Mouse (Mus musculus): ENCODE results near the gene Cacng2.
"Not testable (repeated sequence)": the region's sequence is repeated elsewhere in the genome, so short reads cannot be mapped to it uniquely, and the experiment has no call there.

Cacng2 gene

DNA sequence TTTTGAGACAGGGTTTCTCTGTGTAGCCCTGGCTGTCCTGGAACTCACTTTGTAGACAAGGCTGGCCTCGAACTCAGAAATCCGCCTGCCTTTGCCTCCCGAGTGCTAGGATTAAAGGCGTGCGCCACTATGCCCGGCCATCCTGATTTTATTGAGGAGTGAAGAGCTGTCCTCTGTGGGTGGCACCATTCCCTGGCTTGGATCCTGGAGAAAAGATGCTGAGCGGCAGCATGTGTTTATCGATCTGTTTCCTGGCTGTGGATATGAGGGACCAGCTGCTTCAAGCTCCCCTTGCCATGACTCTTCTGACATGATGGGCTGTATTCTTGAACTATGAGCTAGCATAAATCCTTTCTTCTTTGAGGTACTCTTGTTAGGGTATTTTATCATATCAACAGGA, 111.6 kb downstream of the Cacng2 start:
- DNase-seq (ENCODE audit: low spot score) = not testable (repeated sequence)

DNA sequence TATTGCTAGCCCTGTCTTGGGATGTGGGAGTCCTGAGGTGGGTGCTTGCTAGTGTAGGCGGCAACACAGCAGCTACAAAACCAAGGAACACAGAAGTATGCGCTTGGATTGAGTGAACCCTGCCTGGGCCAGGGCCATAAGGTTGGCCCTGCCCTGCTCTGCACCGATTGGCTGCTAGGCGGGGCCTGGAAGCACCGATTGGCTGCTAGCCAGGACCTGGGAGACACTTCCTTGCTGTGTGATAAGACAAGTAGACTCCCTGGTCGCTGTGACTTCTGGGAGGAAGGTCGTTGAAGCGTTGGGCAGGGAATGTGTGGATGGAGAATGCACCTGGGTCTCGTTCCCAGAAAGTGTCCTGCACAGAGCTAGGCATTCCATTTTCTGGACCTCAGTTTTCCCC, 115.9 kb downstream of the Cacng2 start:
- DNase-seq (ENCODE audit: low spot score) = no peak

DNA sequence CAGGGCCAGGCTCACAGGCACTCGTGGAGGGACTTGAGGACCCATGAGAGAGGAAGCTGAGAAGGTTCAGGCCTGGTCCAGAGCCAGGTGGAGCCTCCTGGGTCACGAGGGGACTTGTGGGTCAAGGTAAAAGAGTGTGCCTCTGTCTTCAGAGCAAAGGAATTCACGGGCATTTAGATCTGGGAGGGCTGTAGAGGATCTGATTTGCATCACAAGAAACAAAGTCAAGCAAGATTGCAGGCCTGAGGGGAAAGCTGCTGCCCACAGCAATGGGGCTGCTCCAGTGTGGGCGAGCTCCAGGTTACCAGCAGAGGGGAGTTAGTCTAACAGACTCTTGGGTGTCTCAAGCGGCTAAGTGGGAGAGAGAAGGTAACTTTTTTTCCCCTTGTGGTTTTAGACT, 118.4 kb downstream of the Cacng2 start:
- no peak for DNase-seq (ENCODE audit: low spot score)

DNA sequence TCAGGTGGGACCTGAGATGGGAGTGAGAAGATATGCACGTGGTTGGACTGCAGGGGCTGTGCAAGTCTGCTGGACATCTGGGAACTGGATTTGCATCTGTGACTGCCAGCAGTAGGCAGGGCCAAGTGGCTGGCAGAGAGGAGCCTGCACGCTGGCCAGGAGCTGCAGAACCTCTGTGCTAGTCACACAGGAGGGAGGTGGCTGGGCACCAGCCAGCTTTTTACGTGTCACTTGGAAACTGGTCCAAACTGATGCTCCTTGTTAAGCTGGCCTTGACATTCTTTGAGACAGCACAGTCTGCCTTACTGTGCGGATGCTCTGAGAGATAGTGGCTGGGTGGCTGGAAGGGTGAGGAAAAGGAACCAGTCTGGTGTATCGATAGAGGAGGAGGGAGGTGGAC, 131.3 kb downstream of the Cacng2 start:
- DNase-seq (ENCODE audit: low spot score) = no peak

DNA sequence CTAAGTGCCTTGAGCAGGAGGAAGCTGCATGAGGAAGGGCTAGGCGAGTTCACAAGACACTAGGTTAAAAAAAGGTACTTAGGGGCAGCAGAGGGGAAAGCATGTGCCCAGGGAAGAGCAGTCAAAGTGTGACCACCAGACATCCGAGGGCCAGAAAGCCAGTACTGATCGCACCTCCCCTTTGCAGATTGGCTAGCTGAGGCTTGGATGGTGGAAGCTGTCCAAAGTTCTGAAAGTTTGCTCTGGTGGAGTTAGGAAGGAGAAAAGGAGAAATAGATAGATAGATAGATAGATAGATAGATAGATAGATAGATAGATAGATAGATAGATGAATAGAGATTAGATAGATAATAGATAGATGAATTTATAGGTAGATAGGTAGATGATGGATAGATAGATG, 136.4 kb downstream of the Cacng2 start:
- no peak for DNase-seq (ENCODE audit: low spot score)

DNA sequence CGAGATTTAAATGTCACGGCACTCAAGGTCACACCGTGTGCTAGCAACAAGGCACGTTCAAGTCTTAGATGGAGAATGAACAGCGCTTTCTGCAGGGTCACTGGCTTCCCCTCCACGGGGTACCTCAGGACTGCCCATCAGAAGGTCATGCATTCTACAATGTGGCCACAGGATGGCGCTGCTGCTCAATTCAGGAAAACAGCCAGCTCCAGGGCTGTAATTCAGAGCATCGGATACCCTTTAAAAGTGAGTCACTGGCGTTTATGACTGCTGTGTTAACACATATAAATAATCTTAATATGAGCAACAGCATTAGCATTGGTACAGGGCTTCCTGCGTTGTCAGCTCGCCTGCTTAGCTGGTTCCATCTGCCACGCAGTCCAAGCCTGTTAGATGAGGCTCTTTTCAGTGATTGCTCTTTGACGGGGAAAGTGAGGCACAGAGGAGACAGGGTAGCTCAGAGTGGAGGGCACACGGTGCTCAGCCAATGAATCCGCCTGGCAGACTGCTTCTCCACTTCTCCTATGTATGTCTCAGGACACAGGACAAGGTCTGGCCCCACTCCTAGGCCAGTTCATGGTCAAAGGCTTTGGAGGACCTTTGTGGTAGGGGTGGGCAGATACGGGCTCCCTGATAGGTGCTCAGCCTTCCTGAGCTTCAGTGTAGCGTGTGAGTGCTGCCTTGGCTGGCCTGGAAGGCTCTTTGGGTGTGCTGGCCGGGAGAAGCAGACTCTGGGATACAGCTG, 137.5 kb downstream of the Cacng2 start:
- no peak for DNase-seq (ENCODE audit: low spot score)

DNA sequence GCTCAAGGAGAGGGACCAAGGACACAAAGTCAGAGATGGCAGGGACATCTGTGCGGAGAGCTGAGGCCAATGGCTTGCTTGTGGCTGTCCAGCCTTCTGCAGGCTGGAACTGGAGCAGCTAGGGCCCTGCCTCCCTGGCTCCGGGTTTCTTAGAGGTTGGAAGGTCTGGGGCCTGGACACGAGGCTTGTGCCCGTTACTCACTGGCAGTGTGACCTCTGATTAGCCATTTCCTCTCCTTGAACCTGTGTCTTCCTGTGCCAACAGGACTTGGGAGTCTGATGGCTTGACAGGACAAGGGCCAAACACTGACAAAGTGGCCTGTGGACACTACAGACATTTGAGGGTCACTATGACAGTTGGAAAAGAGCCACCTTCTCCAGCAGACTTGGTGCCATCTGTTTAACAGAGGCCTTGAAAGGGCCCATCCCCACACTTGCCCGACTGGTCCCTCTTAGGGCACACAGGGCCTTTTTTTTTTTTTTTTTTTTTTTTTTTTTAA, 138.6 kb downstream of the Cacng2 start:
- no peak for DNase-seq (ENCODE audit: low spot score)

DNA sequence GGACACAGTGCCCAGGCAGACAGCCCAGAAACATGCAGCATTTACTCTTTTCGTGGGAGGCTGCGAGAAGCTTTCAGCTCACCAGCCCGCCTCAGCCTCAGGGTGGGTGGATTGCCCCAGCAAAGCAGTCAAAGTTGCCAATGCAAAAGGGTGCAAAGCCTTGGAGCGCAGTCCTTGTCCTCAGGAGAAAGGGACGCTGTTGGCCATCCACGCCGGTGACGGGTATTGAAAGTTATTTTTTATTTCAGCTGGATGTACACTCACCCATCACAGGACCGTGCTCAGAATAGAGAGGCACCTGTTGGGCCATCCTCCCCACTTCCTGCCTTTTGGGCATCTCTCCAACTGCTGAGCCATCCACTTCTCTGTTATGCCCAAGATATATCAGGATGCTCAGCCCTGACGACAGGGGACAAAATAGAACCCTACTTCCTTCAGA, 140.4 kb downstream of the Cacng2 start:
- DNase-seq (ENCODE audit: low spot score) = no peak

DNA sequence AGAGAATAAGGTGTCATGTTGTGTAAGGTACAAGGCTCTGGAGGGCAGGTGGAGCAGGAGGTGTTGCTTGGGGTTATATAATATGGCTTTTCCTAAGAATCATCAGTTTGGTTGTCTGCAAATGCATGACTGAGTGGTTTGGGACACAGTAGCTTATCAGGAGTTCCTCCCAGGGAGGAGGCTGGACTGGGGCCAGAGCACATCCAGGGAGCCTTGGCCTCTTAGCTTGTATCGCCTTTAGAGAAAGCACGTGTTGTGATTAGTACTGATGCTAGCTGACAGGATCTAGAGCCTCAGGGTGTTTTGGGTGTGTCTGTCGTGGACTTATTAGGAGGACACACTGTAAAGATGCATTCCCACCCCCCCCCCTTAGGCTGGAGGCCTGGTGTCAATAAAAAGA, 142.2 kb downstream of the Cacng2 start:
- no peak for DNase-seq (ENCODE audit: low spot score)

DNA sequence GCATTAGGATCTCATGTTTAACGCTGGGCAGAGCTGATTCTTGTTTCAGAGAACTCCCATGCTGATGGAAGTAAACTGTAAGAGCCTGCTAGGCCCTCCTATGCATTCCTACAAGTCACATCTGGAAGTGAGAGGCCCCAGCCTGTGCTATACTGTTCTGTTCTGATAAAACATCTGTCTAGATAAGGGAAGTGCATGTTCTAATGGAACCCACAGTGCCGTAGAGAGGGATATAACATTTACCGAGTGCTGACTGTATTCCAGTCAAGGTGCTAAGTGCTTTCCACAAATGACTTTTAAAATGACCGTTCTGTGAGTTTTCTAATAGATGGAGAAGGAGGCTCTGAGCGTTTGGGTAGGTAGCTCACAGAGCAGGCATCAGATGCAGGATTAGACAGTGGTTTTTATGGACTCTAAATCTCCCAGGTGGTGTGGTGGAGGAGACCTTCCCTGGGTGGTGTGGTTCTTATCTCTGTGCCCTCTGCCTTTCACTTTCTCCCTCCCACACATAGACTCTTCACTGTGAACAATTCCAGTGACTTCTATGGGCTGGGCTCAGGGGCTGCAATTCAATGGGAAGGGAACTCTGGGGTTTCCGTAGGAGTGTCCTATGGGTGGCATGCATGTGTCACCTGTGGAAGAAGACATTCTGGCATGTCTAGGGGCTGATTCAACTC, 145.5 kb downstream of the Cacng2 start:
- no peak for DNase-seq (ENCODE audit: low spot score)

DNA sequence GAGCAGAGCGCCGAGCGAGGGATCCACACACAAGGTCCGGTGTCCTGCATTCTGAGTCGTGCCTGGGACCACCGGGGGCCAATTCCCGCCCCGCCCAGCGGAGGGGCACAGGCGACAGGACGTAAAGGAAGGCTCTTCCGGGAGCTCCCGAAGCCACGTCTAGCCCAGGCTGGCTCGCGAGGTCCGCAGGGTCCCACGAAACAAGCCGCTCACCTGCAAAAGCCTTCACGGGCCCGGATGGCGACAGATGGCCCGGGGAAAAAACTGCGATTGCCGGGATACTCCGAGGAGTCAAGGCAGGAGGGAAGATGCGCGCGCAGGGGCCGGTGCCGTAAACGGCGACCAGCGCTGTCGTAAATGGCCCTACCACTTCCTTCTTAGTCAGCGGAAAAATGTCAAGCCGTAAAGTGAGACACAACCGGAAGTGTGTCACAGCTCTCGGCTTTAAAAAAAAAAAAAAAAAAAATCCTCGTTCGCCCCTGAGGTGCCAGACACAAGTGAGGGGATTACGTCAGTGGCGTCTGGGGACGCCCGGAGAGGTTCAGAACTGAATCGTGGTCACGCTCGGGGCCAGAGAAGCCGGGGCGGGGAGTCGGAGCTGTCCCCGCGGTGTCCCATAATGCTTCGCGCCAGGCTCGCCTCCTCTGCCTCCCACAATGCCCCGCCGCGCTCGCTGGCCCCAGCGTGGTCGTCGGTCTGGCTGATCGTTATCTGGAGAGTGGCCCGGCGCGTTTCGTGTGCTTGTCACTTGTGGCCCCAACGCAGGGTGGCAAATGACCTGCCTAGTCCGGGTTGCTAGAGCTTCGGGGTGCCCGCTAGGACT, 149.1 kb downstream of the Cacng2 start, which contains the start of gene Eif3d:
Gene Eif3d (minus strand): TSS at position 344 of the 823 bp plus-strand sequence.
- DNase-seq (ENCODE audit: low spot score) = peak; percentile 91

DNA sequence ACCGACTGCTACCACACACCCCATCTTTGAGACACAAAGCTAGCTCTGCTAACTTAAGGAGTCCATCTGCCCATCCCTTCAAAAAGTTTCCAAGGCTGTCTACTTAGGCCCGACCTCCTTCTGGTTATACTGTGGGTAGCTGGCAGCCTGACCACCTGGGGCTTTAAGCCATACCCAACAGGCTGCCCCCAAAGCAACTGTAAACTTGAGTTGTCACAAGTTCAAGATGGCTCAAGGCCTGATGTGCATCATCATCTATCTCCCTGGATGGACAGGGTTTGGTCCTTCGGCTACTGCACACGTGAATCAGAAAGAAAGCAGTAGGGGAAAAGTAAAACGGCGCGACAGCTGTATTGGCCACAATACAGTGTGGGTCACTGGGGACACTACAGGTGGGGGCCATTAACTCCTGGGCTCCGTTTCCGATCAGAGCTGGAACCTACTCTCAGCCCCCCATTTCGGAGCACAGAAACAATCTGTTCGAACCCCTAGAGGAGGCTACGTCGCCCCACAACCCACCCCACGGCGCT, 149.8 kb downstream of the Cacng2 start:
- no peak for DNase-seq (ENCODE audit: low spot score)

DNA sequence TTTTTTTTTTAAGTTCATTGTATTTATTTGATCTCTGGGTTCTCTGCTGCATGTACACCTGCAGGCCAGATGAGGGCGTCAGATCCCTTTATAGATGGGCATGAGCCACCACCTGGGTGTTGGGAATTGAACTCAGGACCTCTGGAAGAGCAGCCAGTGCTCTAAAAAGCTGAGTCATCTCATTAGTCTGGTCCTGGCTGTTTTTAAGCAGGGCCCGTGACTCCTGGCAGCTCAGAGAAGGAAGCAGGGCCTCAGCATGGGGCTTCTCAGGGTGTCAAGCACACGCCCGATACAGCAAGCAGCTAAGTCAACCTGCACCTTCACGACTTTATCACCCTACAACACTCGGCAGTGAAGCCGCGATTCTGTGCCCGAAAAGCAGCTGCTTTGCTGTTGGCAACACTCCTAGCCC, 154.7 kb downstream of the Cacng2 start:
- no peak for DNase-seq (ENCODE audit: low spot score)

DNA sequence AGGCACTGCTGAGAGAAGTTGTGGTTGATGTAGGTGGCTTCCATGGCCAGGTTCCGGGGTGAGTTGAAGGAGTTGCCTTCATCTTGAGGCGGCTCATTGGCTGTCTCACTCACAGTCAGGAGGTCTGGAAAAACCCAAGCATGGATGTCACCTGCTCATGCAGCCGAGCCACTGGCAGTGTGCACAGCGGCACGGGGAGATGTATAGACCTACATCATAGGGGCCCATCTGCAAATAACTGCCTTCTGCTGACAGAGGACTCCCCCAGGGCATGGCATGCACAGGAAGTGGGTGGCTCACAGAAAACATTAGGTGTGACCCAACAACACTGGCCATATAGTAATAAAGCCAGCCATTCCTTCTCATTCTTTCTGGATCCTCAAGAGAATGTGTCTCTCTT, 157.4 kb downstream of the Cacng2 start:
- DNase-seq (ENCODE audit: low spot score) = no peak

DNA sequence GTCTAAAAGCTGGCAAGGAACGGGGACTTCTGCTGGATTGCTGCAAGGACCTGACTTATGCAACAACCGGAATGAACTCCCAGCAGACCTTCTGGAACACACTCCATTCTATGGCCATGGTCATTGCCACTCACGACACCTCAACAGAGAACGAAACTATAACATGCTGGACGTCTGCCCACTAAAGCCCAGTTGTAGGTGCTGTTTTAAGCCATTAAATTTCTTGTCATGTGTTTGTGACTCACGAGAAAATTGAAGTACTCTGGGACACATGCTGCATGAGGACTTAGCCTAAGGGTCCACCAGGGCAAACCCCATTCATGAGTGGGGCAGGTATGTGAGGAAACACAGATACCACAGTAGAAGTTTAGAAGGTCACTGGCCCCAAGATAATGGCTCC, 159.1 kb downstream of the Cacng2 start:
- DNase-seq (ENCODE audit: low spot score) = no peak

DNA sequence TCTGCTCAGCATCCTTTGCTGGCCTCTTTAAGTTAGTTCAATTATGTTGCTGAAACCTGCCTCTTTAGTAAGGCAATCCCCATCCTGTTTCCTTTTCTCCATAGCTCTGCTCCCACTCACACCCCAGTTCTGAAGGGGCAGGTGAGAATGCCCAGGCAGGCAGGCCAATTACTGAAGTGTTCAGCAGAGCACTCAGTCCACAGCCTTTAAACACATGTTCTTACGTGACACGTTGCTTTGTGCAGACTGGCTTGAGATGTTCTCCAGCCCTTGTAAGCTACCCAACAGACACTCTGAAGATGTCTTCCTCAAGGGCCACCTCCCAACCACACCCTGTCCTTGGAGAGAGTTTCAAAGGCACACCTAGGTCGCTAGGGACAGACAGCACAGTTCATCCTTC, 161.8 kb downstream of the Cacng2 start:
- DNase-seq (ENCODE audit: low spot score) = no peak

DNA sequence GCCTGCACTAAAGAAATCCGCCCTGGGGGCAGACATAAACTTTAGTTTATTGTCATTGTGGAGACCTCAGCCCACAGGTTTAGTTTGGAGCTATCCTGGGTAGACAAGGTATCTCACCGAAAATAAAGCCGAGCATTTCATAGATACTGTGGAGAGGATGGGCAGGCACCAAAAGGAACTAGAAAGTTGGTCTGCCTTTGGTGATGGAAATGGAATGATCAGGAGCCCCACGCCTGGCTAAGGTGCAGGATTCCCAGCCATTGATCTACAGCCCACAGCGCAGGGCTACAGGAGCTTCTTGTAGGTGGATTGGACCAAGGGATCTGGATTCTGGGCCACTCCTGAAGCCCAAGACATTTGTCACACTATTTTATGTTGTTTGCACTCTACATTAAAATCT, 162.2 kb downstream of the Cacng2 start:
- DNase-seq (ENCODE audit: low spot score) = no peak

DNA sequence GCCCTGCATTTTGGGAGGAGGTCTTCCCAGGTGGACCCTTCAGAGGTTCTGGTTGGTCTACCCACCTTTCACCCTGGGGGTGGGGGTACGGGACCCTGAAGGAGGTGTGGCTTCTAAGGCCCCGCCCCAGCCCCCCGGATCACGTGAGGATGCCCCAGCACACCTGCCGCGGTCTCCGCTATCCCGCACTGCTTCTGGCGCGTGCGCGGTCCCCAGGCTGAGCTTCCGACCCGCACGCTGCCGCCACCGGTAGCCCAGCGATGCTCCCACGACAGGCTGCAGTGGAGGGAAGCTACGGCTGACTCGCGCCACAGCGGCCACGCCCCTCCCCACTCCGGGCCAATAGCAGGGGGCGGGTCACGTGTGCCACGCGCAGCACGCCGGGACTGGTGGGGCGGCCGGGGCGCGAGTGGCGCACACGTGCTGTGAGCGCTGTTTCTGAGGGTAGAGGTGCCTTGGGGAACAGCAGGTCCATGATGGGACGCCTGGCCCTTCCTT, 163.4 kb downstream of the Cacng2 start, which contains the start of gene Foxred2:
Gene Foxred2 (minus strand): TSS at position 319 of the 498 bp plus-strand sequence.
- peak; percentile 69 for DNase-seq (ENCODE audit: low spot score)

DNA sequence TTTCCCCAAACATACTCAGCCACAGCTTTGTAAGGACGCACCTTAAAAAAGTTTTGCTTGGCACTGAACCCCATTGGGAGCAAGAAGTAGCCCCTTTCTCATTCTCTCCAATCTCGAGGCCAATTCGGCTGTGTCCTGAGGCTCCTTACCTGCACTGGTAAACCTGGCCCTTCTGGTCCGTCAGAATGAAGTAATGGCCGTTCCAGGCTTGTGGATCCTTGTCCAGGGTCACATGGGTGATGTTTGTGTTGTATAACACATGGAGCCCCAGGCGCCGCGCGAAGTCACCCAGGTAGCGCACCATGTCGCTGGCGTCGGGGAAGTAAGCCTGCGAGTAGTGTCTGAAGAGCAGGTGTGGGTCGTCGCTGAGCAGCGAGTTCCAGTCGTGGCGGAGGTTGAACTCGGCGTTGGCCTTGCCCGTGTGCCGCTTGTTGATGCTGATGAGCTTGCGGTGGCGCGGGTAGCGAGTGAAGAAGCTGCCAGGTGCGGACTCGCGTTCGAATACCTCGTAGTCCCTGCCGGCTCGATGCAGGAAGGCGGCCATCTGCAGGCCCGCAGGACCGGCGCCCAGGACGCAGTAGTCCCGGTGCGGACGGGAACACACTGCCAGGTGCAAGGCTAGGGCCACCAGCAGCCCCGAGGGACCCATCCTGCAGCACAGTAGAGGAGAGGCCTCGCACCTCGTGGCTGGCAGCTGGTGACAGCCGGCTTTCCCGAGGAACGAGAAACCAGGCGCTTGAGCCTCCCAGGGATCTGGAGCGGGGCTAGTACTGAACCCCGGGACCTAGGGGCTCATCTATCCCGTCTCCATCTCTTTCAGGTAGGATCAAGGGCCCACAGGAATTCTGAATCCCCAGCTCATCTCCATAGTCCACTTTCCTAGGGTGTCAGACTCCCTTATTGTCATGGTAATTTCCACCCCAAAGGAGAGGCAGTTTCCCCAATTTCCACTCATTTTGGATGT, 164.1 kb downstream of the Cacng2 start:
- DNase-seq (ENCODE audit: low spot score) = no peak

DNA sequence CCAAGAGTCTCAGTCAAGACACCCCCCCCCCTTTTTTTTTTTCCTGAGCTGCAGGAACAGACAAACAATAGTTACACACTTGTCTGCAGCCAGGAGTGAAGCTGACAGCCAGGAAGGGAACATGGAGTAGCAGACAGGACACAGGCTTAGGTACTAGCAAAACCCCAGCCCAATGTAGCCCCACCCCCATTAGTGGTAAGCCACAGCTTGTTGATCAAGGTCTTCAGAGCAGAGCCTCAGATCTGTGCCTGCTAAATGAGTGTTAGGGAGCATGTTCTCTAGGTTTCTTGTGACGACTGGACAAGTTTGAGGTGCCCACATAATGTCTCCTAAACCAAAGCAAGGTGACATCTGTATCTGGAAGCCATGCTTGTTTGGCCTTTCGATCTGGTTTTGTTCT, 165.5 kb downstream of the Cacng2 start:
- no peak for DNase-seq (ENCODE audit: low spot score)

DNA sequence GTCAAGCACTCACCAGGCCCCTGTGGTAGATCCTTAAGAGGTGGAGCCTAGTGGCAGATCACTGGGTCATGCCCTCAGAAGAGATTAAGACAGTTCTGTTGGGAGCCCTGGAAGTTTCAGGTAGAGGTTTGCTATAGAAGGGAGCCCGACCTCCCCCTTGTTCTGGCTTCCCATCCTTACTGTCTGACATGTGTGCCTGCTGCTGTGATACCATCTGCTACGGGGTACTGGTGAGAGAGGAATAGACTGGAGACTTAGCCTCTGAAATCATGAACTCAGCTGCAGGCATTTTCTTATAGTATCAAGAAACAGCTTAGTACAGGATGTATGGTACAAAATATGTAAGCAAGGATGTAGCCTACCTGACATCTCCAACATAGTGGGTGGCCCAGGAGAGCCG, 166.9 kb downstream of the Cacng2 start:
- no peak for DNase-seq (ENCODE audit: low spot score)
